Mouse (Mus musculus) T-helper 1 cell (primary cell): ENCODE measurements at regions not wholly inside any gene's neighbourhood (a gene's known extent, or its start where the extent isn't known, plus 50 kb on each side); places are given as distances from the start of the nearest gene placed in this dataset.

Experiments
- in situ Hi-C: fragments of 300-600 bp; cut with MboI, MseI; formaldehyde crosslinking; loops from one replicate; pipeline ENCODE4 v1.15.1; 2025; ENCODE audit warnings: high pct_unique_total_duplicates

- in situ Hi-C loops = no loop called here
Observed at GRCm38 (mm10) chr3:102661296-102661695, 73.0 kb upstream of the Tspan2 start.

GRCm38 (mm10) chr3:102663711-102664110 is 70.6 kb upstream of the Tspan2 start:
- in situ Hi-C loops = no loop called here

- in situ Hi-C loops = no loop called here
Observed at GRCm38 (mm10) chr3:102664665-102665190, 69.6 kb upstream of the Tspan2 start.

- in situ Hi-C loops = no loop called here
Observed at GRCm38 (mm10) chr3:102667796-102668195, 66.5 kb upstream of the Tspan2 start.

GRCm38 (mm10) chr3:102668556-102668955 is 65.8 kb upstream of the Tspan2 start:
- in situ Hi-C loops = no loop called here

- in situ Hi-C loops = no loop called here
Observed at GRCm38 (mm10) chr3:102669951-102670350, 64.4 kb upstream of the Tspan2 start.

GRCm38 (mm10) chr3:102670557-102670956 is 63.8 kb upstream of the Tspan2 start:
- in situ Hi-C loops = no loop called here

- in situ Hi-C loops = no loop called here
Observed at GRCm38 (mm10) chr3:102670972-102671371, 63.4 kb upstream of the Tspan2 start.

- in situ Hi-C loops = no loop called here
Observed at GRCm38 (mm10) chr3:102673506-102673905, 60.8 kb upstream of the Tspan2 start.

- in situ Hi-C loops = no loop called here
Observed at GRCm38 (mm10) chr3:102674068-102674467, 60.3 kb upstream of the Tspan2 start.

- in situ Hi-C loops = no loop called here
Observed at GRCm38 (mm10) chr3:102676946-102677534, 57.3 kb upstream of the Tspan2 start.

- in situ Hi-C loops = no loop called here
Observed at GRCm38 (mm10) chr3:102678516-102678915, 55.8 kb upstream of the Tspan2 start.

- in situ Hi-C loops = no loop called here
Observed at GRCm38 (mm10) chr3:102682424-102682823, 51.9 kb upstream of the Tspan2 start.

GRCm38 (mm10) chr3:102683541-102683940 is 50.8 kb upstream of the Tspan2 start:
- in situ Hi-C loops = no loop called here
